Mouse (Mus musculus) layer of hippocampus, postnatal 36 days (tissue): ENCODE measurements at regions not wholly inside any gene's neighbourhood (a gene's known extent, or its start where the extent isn't known, plus 50 kb on each side); places are given as distances from the start of the nearest gene placed in this dataset.

Experiments
- DNase-seq, 2 experiments: peaks; one replicate each; pipeline ENCODE4 v3.0.0; 2022

GRCm38 (mm10) chr15:43803342-43803741 is 3669.2 kb downstream of the 9330182O14Rik start:
- DNase-seq: no peak
